Mouse (Mus musculus): ENCODE measurements around the gene Zfp771. TPM values are rescaled to one million over a fixed set of nuclear protein-coding genes. Genes with fewer than 3 reads are reported as not detected.

The Zfp771 gene
- total RNA-seq, 2 experiments from 2014 or later = 16.4 to 16.8 TPM

GRCm38 (mm10) chr7:127216307-127216706 is 27.8 kb upstream of the Zfp771 start:
- intact Hi-C loops (cut with DNase I) = no loop called here
- no peak for DNase-seq

DNA sequence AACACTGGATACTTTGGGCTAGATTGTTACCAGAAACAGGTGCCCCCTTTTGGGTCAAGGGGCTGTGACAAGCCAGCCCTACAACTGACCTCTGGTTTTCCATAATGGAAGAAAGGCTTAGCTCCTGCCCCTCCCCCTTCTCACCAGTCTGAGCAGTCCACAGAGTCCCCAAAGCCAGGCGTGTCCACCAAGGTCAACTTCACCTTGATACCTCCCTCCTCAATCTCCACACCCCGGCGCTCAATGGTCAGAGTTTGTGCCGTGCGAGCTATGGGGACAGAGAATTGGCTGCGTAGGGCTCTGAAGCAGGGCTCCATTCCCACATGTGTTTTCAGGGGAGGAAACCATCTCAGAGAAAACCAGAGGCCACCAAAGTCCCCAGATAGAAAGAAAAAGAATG is 26.6 kb upstream of the Zfp771 start:
- no peak for DNase-seq

DNA sequence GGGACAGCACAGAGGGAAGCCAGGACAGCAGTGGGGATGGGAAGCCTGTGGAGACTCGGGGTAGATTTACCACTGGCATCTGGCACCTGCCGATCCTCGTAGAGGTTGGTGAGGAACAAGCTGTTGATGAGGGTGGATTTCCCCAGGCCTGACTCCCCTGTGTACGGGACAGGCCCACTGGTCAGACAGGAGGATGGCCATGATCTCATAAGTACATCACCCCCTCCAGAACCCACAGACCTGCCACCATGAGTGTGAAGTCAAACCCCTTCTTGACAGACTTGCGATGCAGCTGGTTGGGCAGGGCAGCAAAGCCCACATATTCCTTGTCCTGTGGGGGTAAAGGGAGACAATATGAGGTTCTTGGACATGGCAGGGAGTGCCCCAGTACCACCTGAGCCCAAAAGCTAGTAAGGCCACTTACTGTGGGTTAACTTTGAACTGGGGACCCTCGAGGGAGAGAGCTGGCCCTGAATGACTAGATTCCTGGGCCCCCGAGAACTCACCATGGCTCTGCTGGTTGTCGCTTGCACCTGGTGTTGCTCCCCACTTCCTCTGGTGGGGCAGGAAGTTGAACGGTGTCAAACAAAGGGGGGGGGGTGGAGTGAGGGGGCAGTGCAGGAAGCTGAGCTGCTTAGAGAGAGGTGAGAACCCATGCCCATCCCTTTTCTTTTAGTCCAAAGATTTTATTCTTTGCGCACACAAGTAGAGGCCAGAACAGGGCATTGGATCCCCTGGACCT is 26.0 kb upstream of the Zfp771 start:
- peak in 1 of 2 experiments; percentile 12 for DNase-seq
- intact Hi-C loops (cut with DNase I) = no loop called here

More for the DNA sequence above, 26.6 kb upstream of the Zfp771 start:
- intact Hi-C loops (cut with DNase I) = no loop called here

DNA sequence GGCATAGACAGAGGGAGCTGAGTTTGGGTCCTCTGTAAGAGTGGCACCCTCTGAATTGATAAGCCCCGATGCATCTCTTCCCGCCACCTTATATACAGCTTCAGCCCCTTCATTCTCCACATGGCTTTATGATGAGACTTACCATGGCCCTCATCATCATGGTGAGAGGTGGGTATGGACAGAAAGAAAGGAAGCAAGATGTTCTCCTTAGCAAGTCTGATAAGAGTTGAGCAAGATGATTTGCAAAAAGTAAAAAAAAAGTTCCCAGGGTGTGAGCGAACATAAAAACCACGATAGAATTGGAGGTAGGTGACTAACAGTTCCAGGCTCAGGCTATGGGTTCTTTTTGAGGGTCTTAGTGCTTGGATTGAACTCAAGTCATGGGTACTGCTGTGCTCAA is 25.4 kb upstream of the Zfp771 start:
- intact Hi-C loops (cut with DNase I) = no loop called here

GRCm38 (mm10) chr7:127220440-127220839 is 23.6 kb upstream of the Zfp771 start:
- intact Hi-C loops (cut with DNase I) = no loop called here
- no peak for DNase-seq

More for the DNA sequence above, 25.4 kb upstream of the Zfp771 start:
- no peak for DNase-seq

DNA sequence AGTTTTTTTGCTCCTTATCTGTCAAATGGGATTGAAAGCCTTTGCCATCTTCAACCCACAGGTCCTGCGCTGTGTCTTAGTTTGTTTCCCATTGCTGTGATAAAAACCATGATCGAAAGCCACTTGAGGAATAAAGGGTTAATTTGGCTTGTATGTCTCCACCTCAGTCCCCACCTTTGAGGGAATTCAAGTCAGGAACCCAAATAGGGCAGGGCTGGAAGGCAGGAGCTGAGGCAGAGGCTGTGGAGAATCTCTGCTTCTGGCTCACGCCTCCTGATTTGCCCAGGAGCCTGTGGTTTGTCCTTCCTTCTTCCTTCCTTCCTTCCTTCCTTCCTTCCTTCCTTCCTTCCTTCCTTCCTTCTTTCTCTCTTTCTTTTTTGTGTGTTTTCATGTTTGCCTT is 21.0 kb upstream of the Zfp771 start:
- intact Hi-C loops (cut with DNase I) = no loop called here

DNA sequence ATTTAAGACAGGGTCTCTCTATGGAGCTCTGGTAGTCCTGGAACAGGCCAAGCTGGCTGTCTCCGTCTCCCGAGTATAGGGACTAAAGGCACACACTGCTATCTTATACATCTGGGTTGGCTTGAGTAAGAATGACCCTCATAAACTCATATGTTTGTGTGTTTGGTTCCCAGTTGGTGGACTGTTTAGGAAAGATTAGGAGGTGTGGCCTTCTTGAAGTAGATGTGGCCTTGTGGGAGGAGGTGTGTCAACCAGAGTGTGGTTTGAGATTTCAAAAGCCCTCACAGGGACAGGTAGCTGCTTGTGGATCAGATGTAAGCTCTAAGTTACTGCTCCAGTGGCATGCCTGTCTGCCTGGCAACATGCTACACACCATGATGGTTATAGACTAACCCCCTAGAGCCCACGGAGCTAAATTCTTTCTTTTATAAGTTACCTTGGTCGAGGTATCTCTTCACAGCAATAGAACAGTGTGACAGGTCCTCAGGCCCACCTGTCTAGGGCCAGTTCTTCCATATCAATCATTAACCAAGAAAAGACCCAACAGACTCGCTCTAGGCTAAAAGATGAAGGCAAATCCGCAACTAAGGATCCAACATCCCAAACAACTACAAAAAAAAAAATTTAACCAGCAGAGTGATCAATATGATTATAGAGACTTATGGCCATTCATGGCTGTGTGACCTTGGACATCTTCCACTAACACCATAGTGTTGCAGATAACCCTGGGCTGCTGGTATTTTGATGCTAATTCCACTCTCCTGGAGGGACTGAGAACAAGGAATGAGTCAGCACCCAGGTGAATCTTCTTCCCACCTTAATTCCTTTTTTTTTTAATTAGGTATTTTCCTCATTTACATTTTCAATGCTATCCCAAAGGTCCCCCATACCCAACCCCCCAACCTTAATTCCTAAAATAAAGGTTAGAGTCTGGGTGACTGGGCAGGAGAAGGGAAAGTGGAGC is 20.3 kb upstream of the Zfp771 start:
- no peak for DNase-seq
- intact Hi-C loops (cut with DNase I) = no loop called here

More for the DNA sequence above, 21.0 kb upstream of the Zfp771 start:
- no peak for DNase-seq

DNA sequence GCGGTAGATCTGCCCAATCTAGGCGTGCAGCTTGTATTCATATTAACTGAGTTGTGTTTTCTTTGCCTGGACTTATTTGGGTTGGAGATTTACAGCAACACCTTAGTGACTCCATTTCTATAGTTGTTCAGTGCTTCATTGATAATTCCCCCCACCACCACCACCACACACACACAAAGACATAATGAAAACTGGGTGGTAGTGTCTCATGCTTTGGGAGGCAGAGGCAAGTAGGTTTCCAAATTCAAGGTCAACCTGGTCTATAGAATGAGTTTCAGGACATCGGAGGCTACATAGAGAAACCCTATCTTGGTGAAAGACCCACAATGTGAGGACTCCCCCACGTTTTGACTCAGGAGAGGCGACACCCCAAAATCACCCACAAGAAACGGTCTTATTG is 19.5 kb upstream of the Zfp771 start:
- intact Hi-C loops (cut with DNase I) = no loop called here

GRCm38 (mm10) chr7:127225147-127225995 is 18.7 kb upstream of the Zfp771 start:
- no peak for DNase-seq
- intact Hi-C loops (cut with DNase I) = no loop called here

More for the DNA sequence above, 19.5 kb upstream of the Zfp771 start:
- DNase-seq = no peak

DNA sequence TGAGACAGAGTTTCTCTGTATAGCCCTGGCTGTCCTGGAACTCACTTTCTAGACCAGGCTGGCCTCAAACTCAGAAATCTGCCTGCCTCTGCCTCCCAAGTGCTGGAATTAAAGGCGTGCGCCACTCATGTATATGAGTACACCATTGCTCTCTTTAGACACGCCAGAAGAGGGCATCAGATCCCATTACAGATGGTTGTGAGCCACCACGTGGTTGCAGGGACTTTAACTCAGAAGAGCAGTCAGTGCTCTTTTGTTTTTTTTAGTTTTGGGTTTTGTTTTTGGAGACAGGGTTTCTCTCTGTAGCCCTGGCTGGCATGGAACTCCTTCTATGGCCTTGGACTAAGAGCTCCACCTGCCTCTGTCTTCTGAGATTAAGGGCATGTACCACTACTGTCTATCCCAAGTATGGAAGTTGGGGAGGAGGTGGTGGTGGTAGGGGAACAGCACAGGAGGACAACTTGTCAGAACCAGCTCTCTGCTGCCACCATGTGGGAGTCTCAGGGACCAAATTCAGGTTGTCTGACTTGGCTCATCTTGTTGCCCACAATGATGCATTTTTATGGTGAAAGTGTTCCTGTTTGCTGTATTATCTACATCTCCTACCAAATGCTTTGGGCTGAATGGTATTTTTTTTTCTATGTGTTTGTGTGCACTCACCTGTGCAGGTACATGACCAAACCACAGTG is 15.3 kb upstream of the Zfp771 start:
- intact Hi-C loops (cut with DNase I) = no loop called here
- peak; percentile 63 to 75 for DNase-seq

- no peak for DNase-seq
- intact Hi-C loops (cut with DNase I) = no loop called here
Measured at GRCm38 (mm10) chr7:127231376-127231775, 12.7 kb upstream of the Zfp771 start.

- intact Hi-C loops (cut with DNase I) = no loop called here
- no peak for DNase-seq
Measured at GRCm38 (mm10) chr7:127231826-127232621, 12.1 kb upstream of the Zfp771 start.

GRCm38 (mm10) chr7:127232622-127233367 is 11.3 kb upstream of the Zfp771 start, which contains the start of the genes Zfp553 and Sept1:
Gene Zfp553 (plus strand): TSS chr7:127233061.
Gene Sept1 (minus strand): TSS chr7:127233130.
- peak; percentile 70 to 80 for DNase-seq
- intact Hi-C loops (cut with DNase I) = no loop called here

- intact Hi-C loops (cut with DNase I) = no loop called here
Measured at GRCm38 (mm10) chr7:127233368-127233749, 10.7 kb upstream of the Zfp771 start.

DNA sequence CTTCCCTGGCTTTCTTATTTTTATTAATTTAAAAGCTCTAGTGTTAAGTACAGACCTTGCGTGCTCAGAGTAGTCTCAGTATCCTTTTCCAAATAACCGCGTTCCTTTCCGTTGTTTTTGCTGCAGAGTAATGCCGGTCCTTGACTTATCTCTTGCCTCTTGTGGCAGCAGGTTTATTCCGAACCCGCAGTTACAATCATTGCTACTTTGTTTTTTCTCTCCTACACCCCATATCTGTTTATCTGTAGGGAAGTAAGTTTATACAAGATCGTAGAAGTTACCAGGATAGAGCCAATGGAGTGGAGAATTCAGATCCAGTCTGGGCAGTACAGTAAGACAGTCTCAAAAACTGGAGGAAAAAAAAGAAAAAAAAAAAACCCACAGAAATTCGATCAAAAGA is 10.3 kb upstream of the Zfp771 start:
- DNase-seq = no peak
- intact Hi-C loops (cut with DNase I) = no loop called here

More at GRCm38 (mm10) chr7:127233368-127233749, 10.7 kb upstream of the Zfp771 start:
- no peak for DNase-seq

- intact Hi-C loops (cut with DNase I) = no loop called here
- DNase-seq = no peak
Measured at GRCm38 (mm10) chr7:127234777-127235176, 9.3 kb upstream of the Zfp771 start.

GRCm38 (mm10) chr7:127243361-127243867 is 660 bp upstream of the Zfp771 start:
- intact Hi-C loops (cut with DNase I) = no loop called here
- DNase-seq = no peak

Measured in gastrocnemius, postnatal 36 days (tissue).